Mouse (Mus musculus) heart, postnatal 25 days (tissue): Measurements from ENCODE around the gene Atg4b. TPM values are rescaled to one million over a fixed set of nuclear protein-coding genes. Genes with fewer than 3 reads are reported as not detected.
"Not testable (repeated sequence)": the region's sequence is repeated elsewhere in the genome, so short reads cannot be mapped to it uniquely, and the experiment has no call there.

Source experiments
- DNase-seq: peaks from one replicate; pipeline ENCODE4 v3.0.0; 2022; ENCODE audit warnings: low spot score
- intact Hi-C: fragments of 180-260 bp; cut with DNase I; formaldehyde crosslinking; loops from one replicate; pipeline ENCODE4 v1.15.1; 2025
- total RNA-seq, 2 experiments: library from RNA; stranded (reverse); gene quantifications; 2 replicates each; pipeline ENCODE4 v1.2.3; 2021

Atg4b gene
- total RNA-seq, 2 experiments from 2014 or later, result 36.9 to 37.9 TPM

- intact Hi-C loops, result loop anchor here (5.0 to 10.0 kb wide), 4 partner anchors 48 to 410 kb away; partner anchors contain the start of genes Dtymk, Farp2, Ing5 and Pask
- DNase-seq, result peak; percentile 85
Observed at GRCm38 (mm10) chr1:93754573-93755290, 3.4 kb downstream of the Atg4b start, which contains the start of gene Thap4. Gene Thap4, minus strand, starts transcription at chr1:93754864.

- intact Hi-C loops, result loop anchor here (5.0 to 10.0 kb wide), 4 partner anchors 47 to 410 kb away; partner anchors contain the start of genes Dtymk, Farp2, Ing5 and Pask
- DNase-seq, result no peak
Observed at GRCm38 (mm10) chr1:93755291-93755610, 4.0 kb downstream of the Atg4b start.

GRCm38 (mm10) chr1:93755618-93756017 is 4.3 kb downstream of the Atg4b start:
- intact Hi-C loops, result loop anchor here (5.0 to 10.0 kb wide), 4 partner anchors 47 to 411 kb away; partner anchors contain the start of genes Dtymk, Farp2, Ing5 and Pask
- DNase-seq, result no peak

- intact Hi-C loops, result loop anchor here (5.0 to 10.0 kb wide), 4 partner anchors 46 to 411 kb away; partner anchors contain the start of genes Dtymk, Farp2, Ing5 and Pask
Observed at GRCm38 (mm10) chr1:93756154-93756553, 4.9 kb downstream of the Atg4b start.

GRCm38 (mm10) chr1:93760076-93760475 is 8.8 kb downstream of the Atg4b start:
- intact Hi-C loops, result no loop called here
- no peak for DNase-seq

More at GRCm38 (mm10) chr1:93756154-93756553, 4.9 kb downstream of the Atg4b start:
- no peak for DNase-seq

- intact Hi-C loops, DNase-seq: not testable (repeated sequence)
Observed at GRCm38 (mm10) chr1:93763531-93763930, 12.2 kb downstream of the Atg4b start.

- intact Hi-C loops, result no loop called here
Observed at GRCm38 (mm10) chr1:93764871-93765591, 13.7 kb downstream of the Atg4b start.

GRCm38 (mm10) chr1:93767600-93767999 is 16.3 kb downstream of the Atg4b start:
- intact Hi-C loops, result no loop called here
- DNase-seq, result no peak

More at GRCm38 (mm10) chr1:93764871-93765591, 13.7 kb downstream of the Atg4b start:
- DNase-seq, result no peak

GRCm38 (mm10) chr1:93769901-93770300 is 18.6 kb downstream of the Atg4b start:
- DNase-seq, result no peak

GRCm38 (mm10) chr1:93776686-93777085 is 25.4 kb downstream of the Atg4b start:
- DNase-seq, result no peak
- intact Hi-C loops, result no loop called here

More at GRCm38 (mm10) chr1:93769901-93770300, 18.6 kb downstream of the Atg4b start:
- intact Hi-C loops, result no loop called here

- intact Hi-C loops, result no loop called here
- DNase-seq, result no peak
Observed at GRCm38 (mm10) chr1:93786912-93787311, 35.6 kb downstream of the Atg4b start.

GRCm38 (mm10) chr1:93794526-93794925 is 43.2 kb downstream of the Atg4b start:
- no peak for DNase-seq
- intact Hi-C loops, result no loop called here

- intact Hi-C loops, result no loop called here
- no peak for DNase-seq
Observed at GRCm38 (mm10) chr1:93795886-93796285, 44.6 kb downstream of the Atg4b start.

- intact Hi-C loops, result loop anchor here (2.0 to 10.0 kb wide), 4 partner anchors 44 to 286 kb away; partner anchors contain the start of gene Farp2
Observed at GRCm38 (mm10) chr1:93800670-93801503, 49.6 kb downstream of the Atg4b start.

GRCm38 (mm10) chr1:93801741-93802238 is 50.5 kb downstream of the Atg4b start, which contains the start of gene Dtymk:
Gene Dtymk, minus strand, starts transcription at chr1:93801934.
- DNase-seq, result peak; percentile 87
- intact Hi-C loops, result loop anchor here (2.0 to 10.0 kb wide), 4 partner anchors 44 to 287 kb away; partner anchors contain the start of gene Farp2

More at GRCm38 (mm10) chr1:93800670-93801503, 49.6 kb downstream of the Atg4b start:
- no peak for DNase-seq

GRCm38 (mm10) chr1:93802771-93803170 is 51.5 kb downstream of the Atg4b start:
- intact Hi-C loops, result loop anchor here (5.0 to 10.0 kb wide), 3 partner anchors 45 to 288 kb away; partner anchors contain the start of gene Farp2
- no peak for DNase-seq

GRCm38 (mm10) chr1:93803556-93804507 is 52.5 kb downstream of the Atg4b start, which contains the start of gene Ing5:
Gene Ing5, plus strand, starts transcription at chr1:93803965.
- peak; percentile 98 for DNase-seq
- intact Hi-C loops, result loop anchor here (5.0 to 10.0 kb wide), 3 partner anchors 47 to 289 kb away; partner anchors contain the start of gene Farp2

- intact Hi-C loops, result loop anchor here (5.0 to 10.0 kb wide), 3 partner anchors 48 to 290 kb away; partner anchors contain the start of gene Farp2
Observed at GRCm38 (mm10) chr1:93804818-93805217, 53.5 kb downstream of the Atg4b start.

More at GRCm38 (mm10) chr1:93804818-93805217, 53.5 kb downstream of the Atg4b start:
- DNase-seq, result no peak
